Mouse (Mus musculus): ENCODE results near the gene Galntl6.
A peak's percentile ranks its signal among the peaks of the same experiment; 100 is the strongest.
"Not testable (repeated sequence)": the region's sequence is repeated elsewhere in the genome, so short reads cannot be mapped to it uniquely, and the experiment has no call there.

Galntl6 gene

GRCm38 (mm10) chr8:58604751-58605150 is 307.7 kb downstream of the Galntl6 start:
- no peak for DNase-seq (ENCODE audit: low spot score in 2 of 2)

DNA sequence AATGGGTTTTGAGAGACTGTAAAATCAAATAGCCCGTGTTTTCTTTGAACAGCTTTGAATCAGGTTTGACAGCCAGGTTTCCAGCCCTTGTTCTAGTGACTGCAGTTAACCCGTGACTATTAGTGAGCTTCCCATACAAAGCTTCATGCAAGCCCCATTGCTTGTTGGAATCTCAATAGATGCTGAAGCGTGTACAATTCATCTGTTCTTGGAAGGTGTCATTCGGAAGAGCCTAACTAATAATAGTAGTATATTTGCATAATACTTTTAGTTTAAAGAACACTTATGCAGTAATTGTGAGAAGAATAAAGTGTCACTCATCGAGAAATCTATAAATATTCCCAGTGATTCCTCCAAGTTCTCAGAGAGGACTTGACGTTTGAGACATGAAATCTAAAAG is 314.6 kb downstream of the Galntl6 start:
- DNase-seq (ENCODE audit: low spot score in 2 of 2) = no peak

- DNase-seq (ENCODE audit: low spot score in 2 of 2) = no peak
These were observed 337.1 kb downstream of the Galntl6 start for GRCm38 (mm10) chr8:58575346-58575745.

DNA sequence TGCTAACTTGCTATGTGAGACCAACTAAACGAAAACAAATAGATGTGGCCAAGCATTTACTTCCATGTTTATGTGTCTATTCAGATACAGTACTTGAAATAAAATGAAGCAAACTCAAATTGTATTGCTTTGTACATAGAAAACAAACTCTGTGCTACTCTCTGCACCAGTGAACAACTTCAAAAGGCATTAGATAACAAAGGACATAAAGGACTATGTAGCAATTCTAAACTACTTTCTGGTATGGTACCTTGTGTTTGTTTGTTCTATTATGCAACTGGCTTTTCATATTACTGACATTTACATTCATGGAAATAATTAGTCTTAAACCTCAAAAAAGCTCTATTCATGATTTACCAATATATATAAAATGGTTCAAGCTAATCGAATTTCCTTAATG is 344.4 kb downstream of the Galntl6 start:
- DNase-seq (ENCODE audit: low spot score in 2 of 2) = no peak

- DNase-seq (ENCODE audit: low spot score in 2 of 2) = peak in 1 of 2 experiments; percentile 7
These were observed 346.3 kb downstream of the Galntl6 start for GRCm38 (mm10) chr8:58566115-58566514.

- DNase-seq (ENCODE audit: low spot score in 2 of 2) = no peak
These were observed 376.7 kb downstream of the Galntl6 start for GRCm38 (mm10) chr8:58535781-58536180.

GRCm38 (mm10) chr8:58534631-58535030 is 377.8 kb downstream of the Galntl6 start:
- no peak for DNase-seq (ENCODE audit: low spot score in 2 of 2)

- DNase-seq (ENCODE audit: low spot score in 2 of 2) = no peak
These were observed 389.0 kb downstream of the Galntl6 start for GRCm38 (mm10) chr8:58523443-58523842.

DNA sequence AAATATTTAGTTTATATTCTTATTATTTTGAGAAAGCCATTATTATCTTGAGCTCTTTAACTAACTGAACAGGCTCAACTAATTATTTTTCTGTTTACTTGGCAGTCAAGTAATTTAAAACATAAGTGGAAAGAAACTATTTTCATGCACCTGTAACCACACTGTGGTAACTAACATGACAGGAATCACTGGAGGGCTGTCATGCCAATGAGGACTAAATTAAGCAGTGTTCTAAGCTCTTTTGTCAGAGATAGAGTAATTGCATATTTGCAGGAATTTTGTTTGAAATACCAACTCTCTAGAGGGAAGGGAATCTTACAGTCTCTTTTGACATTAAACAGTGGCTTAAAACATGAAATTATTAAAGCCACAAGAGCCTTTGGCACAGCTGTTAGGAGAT is 390.5 kb downstream of the Galntl6 start:
- DNase-seq (ENCODE audit: low spot score in 2 of 2) = no peak

GRCm38 (mm10) chr8:58510516-58510915 is 401.9 kb downstream of the Galntl6 start:
- DNase-seq (ENCODE audit: low spot score in 2 of 2) = no peak

DNA sequence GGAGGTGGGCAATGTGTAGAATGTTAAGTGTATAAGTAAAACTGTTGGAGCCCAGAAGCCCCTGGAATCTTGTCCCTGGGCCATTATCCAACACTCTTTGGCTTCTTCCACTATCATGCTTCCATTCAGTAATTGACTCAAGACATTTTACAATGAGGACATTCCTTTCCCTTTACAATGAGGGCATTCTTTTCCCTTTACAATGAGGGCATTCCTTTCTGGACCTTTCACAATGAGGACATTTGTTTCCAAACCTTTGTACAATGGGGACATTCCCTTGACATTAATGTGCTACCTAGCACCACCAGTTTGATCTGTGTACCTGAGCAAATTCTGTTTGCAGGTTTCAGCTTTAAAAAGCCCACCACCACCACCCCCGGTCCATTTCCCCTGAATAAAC is 403.4 kb downstream of the Galntl6 start:
- DNase-seq (ENCODE audit: low spot score in 2 of 2) = no peak

GRCm38 (mm10) chr8:58487099-58487498 is 425.3 kb downstream of the Galntl6 start:
- DNase-seq (ENCODE audit: low spot score in 2 of 2) = no peak

DNA sequence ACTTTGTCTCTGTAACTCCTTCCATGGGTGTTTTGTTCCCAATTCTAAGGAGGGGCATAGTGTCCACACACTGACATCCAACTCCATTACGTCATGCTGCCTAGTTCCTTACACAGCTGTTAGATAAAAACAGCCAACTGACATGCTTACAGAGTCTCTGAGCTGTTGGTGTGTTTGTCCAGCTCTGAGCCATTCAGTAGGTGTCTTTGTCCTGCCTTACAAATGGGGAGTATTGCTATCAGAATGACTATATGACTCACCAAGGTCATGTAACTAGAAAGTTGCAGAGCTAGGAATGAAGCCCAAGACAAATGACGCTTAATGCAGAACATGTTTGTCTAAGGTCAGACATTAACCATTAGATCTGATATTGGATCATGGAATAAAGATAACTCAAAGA is 449.1 kb downstream of the Galntl6 start:
- DNase-seq (ENCODE audit: low spot score in 2 of 2) = not testable (repeated sequence)

DNA sequence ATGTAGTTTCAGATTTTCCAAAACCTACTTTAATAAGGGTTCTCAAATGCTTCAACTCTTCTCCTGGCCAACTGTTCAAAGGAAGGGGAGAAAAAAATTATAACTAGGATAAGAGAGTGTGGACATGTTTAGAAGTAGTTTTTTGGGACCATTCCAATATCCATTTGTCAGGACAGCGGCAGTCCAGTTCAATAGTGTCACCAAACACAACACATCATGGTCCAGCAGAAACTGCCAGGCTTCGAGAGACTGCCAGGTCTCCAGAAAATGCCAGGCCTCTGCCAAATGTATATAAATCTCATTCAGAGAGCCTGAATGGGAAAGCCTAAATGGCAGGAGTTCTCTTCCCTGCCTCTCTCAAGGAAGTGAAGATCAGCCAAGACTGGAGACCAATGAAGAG is 469.7 kb downstream of the Galntl6 start:
- DNase-seq (ENCODE audit: low spot score in 2 of 2) = no peak

GRCm38 (mm10) chr8:58418481-58418880 is 494.0 kb downstream of the Galntl6 start:
- DNase-seq (ENCODE audit: low spot score in 2 of 2) = no peak

DNA sequence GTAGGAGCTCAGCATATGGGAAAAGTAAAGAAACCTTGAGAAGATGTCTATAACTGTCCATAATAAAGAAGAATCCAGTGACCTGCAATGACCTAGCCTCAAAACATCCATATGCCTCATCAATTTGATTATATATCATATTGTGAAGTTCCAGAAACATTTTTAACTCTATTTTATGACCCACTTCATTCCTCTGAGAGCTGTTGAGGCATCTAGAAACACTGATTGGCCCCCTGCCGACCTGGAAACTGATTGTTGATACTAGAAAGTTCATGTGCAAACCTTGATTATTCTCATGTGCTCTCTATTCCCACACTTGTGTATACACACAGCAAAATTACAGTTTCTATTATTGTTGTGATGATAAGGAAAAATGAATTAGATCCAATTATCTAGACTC is 494.9 kb downstream of the Galntl6 start:
- no peak for DNase-seq (ENCODE audit: low spot score in 2 of 2)

- no peak for DNase-seq (ENCODE audit: low spot score in 2 of 2)
These were observed 515.9 kb downstream of the Galntl6 start for GRCm38 (mm10) chr8:58396500-58396899.

DNA sequence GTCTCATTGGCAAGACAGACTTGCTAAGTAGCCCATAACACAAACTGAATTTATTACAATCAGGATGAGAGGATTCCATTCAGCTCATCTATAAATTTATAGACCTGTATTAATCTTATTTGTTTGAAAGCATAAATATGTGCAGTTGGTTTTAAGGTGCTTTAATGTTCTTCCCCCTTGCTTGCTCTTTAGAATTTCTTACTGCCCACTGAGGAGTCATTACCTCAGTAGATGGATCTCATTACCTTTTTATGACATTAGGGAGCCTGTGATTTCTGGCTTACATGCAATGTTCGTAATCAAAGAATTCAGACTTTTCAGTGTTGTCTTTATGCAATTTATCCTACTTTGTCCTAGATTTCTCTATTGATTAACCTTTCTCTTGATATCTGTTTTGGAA is 516.6 kb downstream of the Galntl6 start:
- no peak for DNase-seq (ENCODE audit: low spot score in 2 of 2)

DNA sequence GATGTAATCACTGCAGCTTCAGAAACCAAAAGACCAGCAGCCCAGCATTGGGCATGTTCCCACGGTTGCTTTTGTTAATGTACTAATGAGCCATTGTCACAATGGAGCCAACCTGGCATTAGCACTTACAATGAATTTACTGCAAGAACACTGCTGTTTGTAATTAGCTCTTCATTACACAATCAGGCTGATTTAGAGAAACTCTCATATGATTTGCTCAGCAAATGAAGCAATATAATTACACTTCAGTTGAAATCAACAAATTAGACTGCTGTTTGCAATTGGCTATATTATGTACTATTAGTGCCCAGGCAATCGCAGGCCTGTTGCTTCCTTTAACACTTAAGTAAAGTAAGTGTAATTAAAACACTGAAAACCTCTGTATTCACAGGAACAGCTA is 540.1 kb downstream of the Galntl6 start:
- no peak for DNase-seq (ENCODE audit: low spot score in 2 of 2)

- DNase-seq (ENCODE audit: low spot score in 2 of 2) = no peak
These were observed 540.5 kb downstream of the Galntl6 start for GRCm38 (mm10) chr8:58371979-58372378.

GRCm38 (mm10) chr8:58331151-58331550 is 581.3 kb downstream of the Galntl6 start:
- peak in 1 of 2 experiments; percentile 31 for DNase-seq (ENCODE audit: low spot score in 2 of 2)

DNA sequence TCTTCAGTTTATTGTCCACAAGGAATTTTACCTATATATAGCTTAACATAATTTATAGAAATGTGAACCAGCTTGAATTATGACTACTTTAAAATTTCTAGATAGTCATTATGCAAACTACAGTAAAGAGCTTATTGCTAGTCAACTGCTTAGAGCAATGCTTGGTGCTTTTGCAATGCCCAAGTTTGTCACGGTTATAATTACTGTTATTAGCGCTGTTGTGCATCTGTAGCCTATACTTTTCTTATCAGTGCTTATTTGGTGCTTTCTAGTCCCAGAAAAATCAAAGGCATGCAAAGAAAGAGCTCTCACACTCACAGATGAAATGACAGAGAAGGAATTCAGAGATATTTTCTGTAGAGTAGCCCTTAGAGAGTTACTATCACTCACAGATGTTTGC is 599.0 kb downstream of the Galntl6 start:
- no peak for DNase-seq (ENCODE audit: low spot score in 2 of 2)

GRCm38 (mm10) chr8:58291487-58291886 is 621.0 kb downstream of the Galntl6 start:
- peak in 1 of 2 experiments; percentile 12 for DNase-seq (ENCODE audit: low spot score in 2 of 2)

- DNase-seq (ENCODE audit: low spot score in 2 of 2) = no peak
These were observed 622.4 kb downstream of the Galntl6 start for GRCm38 (mm10) chr8:58290080-58290479.

GRCm38 (mm10) chr8:58265485-58265884 is 647.0 kb downstream of the Galntl6 start:
- DNase-seq (ENCODE audit: low spot score in 2 of 2) = no peak
